23 mouse cellular contexts compared by ENCODE assay signal in genomic region chr17:75056631-75057030, GRCm38 (mm10). TPM values are rescaled to one million over a fixed set of nuclear protein-coding genes. Genes with fewer than 3 reads are reported as not detected.
DNase-seq lines count a peak whose midpoint lies in the region; ATAC-seq and TF ChIP-seq lines count a peak whose summit lies in the region.
"Had no signal": no experiment of that assay in that cellular context is flagged by ENCODE, and none has a peak within 500 bp of the region (broad histone marks: within the 10 kb centered on the region; RNA-seq: fewer than 3 reads in every experiment).

No protein-coding gene starts in this region.

- H3K4me3 ChIP-seq in heart, embryonic 13.5 days = no peak overlapping the region
- no peak overlapping the region for H3K4me3 ChIP-seq in stomach, embryonic 14.5 days (ENCODE audit: low read depth, low read length)
- no peak overlapping the region for H3K4me3 ChIP-seq in stomach, postnatal 0 days (ENCODE audit: low read depth, low read length)
- no peak overlapping the region for H3K4me3 ChIP-seq in embryonic facial prominence, embryonic 15.5 days (replicated peaks)
- H3K4me3 ChIP-seq: forebrain, embryonic 12.5 days; lung, embryonic 15.5 days; midbrain, embryonic 12.5 days; neural tube, embryonic 12.5 days had no signal

- no peak for DNase-seq in heart, adult 9 months (ENCODE audit: low spot score in 2 of 2)
- DNase-seq in stomach, postnatal 0 days (ENCODE audit: low spot score) = no peak
- no peak for DNase-seq in right cerebral cortex, postnatal 14 days
- DNase-seq in left cerebral cortex, adult 18-20 months (ENCODE audit: low spot score in 2 of 2) = no peak
- DNase-seq: B cell, adult 2 months; cerebellum, adult 2 months; cerebellum, postnatal 36 days; gastrocnemius, postnatal 10 days; heart, postnatal 4 days; kidney, postnatal 10 days; lung, postnatal 4 days; right cerebral cortex, adult 18-20 months; thymus, postnatal 4 days had no signal

- no peaks in the 10 kb centered on the region for H3K27me3 ChIP-seq in heart, embryonic 13.5 days (replicated peaks)
- H3K27me3 ChIP-seq in stomach, embryonic 14.5 days (ENCODE audit: control insufficient read depth, insufficient read depth, low read length) = no peaks in the 10 kb centered on the region
- H3K27me3 ChIP-seq in stomach, postnatal 0 days (ENCODE audit: control insufficient read depth, insufficient read depth, low read length) = no peaks in the 10 kb centered on the region
- H3K27me3 ChIP-seq in embryonic facial prominence, embryonic 15.5 days = no peaks in the 10 kb centered on the region
- H3K27me3 ChIP-seq: forebrain, embryonic 12.5 days; lung, embryonic 15.5 days; midbrain, embryonic 12.5 days; neural tube, embryonic 12.5 days had no signal

- no peak for TF ChIP-seq EP300 in stomach, postnatal 0 days (optimal IDR thresholded peaks at IDR 0.05)

- H3K9ac ChIP-seq in heart, embryonic 13.5 days = 0 out of 2 replicates have a peak overlapping the region, but pooled peaks have one; percentile 41
- no peak overlapping the region for H3K9ac ChIP-seq in stomach, embryonic 14.5 days (replicated peaks; ENCODE audit: low read depth, low read length)
- H3K9ac ChIP-seq in stomach, postnatal 0 days (ENCODE audit: low read length) = no peak overlapping the region
- H3K9ac ChIP-seq in embryonic facial prominence, embryonic 15.5 days = no peak overlapping the region
- H3K9ac ChIP-seq: forebrain, embryonic 12.5 days; liver, embryonic 14.5 days; lung, embryonic 15.5 days; midbrain, embryonic 12.5 days; neural tube, embryonic 12.5 days had no signal

- peak overlapping the region; percentile 17; the same call in 1 of the 2 replicates for H3K4me2 ChIP-seq in heart, embryonic 13.5 days
- no peak overlapping the region for H3K4me2 ChIP-seq in stomach, embryonic 14.5 days (replicated peaks; ENCODE audit: low read depth, low read length)
- no peak overlapping the region for H3K4me2 ChIP-seq in stomach, postnatal 0 days (replicated peaks; ENCODE audit: low read depth)
- H3K4me2 ChIP-seq in embryonic facial prominence, embryonic 15.5 days (replicated peaks) = no peak overlapping the region
- H3K4me2 ChIP-seq: forebrain, embryonic 12.5 days; lung, embryonic 15.5 days; midbrain, embryonic 12.5 days; neural tube, embryonic 12.5 days had no signal

- 53% methylated on average over 8 of the region's 8 CpGs for WGBS in heart, embryonic 13.5 days
- WGBS in stomach, embryonic 14.5 days = 33% methylated on average over 8 of the region's 8 CpGs
- 29% methylated on average over 8 of the region's 8 CpGs for WGBS in stomach, postnatal 0 days
- 35% methylated on average over 8 of the region's 8 CpGs for WGBS in embryonic facial prominence, embryonic 15.5 days

- peaks cover 11% of the 10 kb centered on the region for H3K36me3 ChIP-seq in heart, embryonic 13.5 days
- H3K36me3 ChIP-seq in stomach, embryonic 14.5 days (ENCODE audit: control insufficient read depth, insufficient read depth, low read length) = no peaks in the 10 kb centered on the region
- H3K36me3 ChIP-seq in stomach, postnatal 0 days (ENCODE audit: control insufficient read depth, insufficient read depth, low read length) = no peaks in the 10 kb centered on the region
- H3K36me3 ChIP-seq in embryonic facial prominence, embryonic 15.5 days = no peaks in the 10 kb centered on the region
- H3K36me3 ChIP-seq: forebrain, embryonic 12.5 days; lung, embryonic 15.5 days; midbrain, embryonic 12.5 days; neural tube, embryonic 12.5 days had no signal

- H3K27ac ChIP-seq in heart, embryonic 13.5 days (replicated peaks) = 0 out of 2 replicates have a peak overlapping the region, but pooled peaks have one; percentile 21
- no peak overlapping the region for H3K27ac ChIP-seq in stomach, embryonic 14.5 days (ENCODE audit: low read length)
- H3K27ac ChIP-seq in stomach, postnatal 0 days (replicated peaks) = no peak overlapping the region
- H3K27ac ChIP-seq in embryonic facial prominence, embryonic 15.5 days (replicated peaks) = no peak overlapping the region
- H3K27ac ChIP-seq: forebrain, embryonic 12.5 days; liver, embryonic 14.5 days; lung, embryonic 15.5 days; midbrain, embryonic 12.5 days; neural tube, embryonic 12.5 days had no signal

- peaks cover 30% of the 10 kb centered on the region for H3K4me1 ChIP-seq in heart, embryonic 13.5 days
- H3K4me1 ChIP-seq in stomach, embryonic 14.5 days (ENCODE audit: control insufficient read depth, insufficient read depth, low read length) = peaks cover 4% of the 10 kb centered on the region; the same call in 1 of the 2 replicates
- no peaks in the 10 kb centered on the region for H3K4me1 ChIP-seq in stomach, postnatal 0 days (replicated peaks; ENCODE audit: control insufficient read depth, insufficient read depth)
- H3K4me1 ChIP-seq in embryonic facial prominence, embryonic 15.5 days = peaks cover 3% of the 10 kb centered on the region; the same call in 1 of the 2 replicates
- H3K4me1 ChIP-seq: forebrain, embryonic 12.5 days; lung, embryonic 15.5 days; midbrain, embryonic 12.5 days; neural tube, embryonic 12.5 days had no signal

- no peaks in the 10 kb centered on the region for H3K9me3 ChIP-seq in heart, embryonic 13.5 days
- H3K9me3 ChIP-seq in stomach, embryonic 14.5 days (ENCODE audit: control insufficient read depth, low read depth, low read length) = no peaks in the 10 kb centered on the region
- no peaks in the 10 kb centered on the region for H3K9me3 ChIP-seq in stomach, postnatal 0 days (ENCODE audit: control insufficient read depth, low read length)
- H3K9me3 ChIP-seq in embryonic facial prominence, embryonic 15.5 days (replicated peaks) = no peaks in the 10 kb centered on the region
- H3K9me3 ChIP-seq: forebrain, embryonic 12.5 days; lung, embryonic 15.5 days; midbrain, embryonic 12.5 days; neural tube, embryonic 12.5 days had no signal

- ATAC-seq in heart, embryonic 13.5 days (ENCODE audit: extremely low read depth, insufficient number of reproducible peaks, low FRiP score, low TSS enrichment) = no peak
- peak; percentile 14; the same call in 1 of the 2 replicates for ATAC-seq in stomach, embryonic 14.5 days (ENCODE audit: insufficient number of reproducible peaks, insufficient read depth, low FRiP score, low read depth)
- no peak for ATAC-seq in stomach, postnatal 0 days (ENCODE audit: low FRiP score, low TSS enrichment)
- peak; percentile 43; the same call in 1 of the 2 replicates for ATAC-seq in embryonic facial prominence, embryonic 15.5 days (ENCODE audit: insufficient number of reproducible peaks, low FRiP score, low TSS enrichment, low read depth)
- ATAC-seq: hindbrain, embryonic 16.5 days; intestine, embryonic 16.5 days had no signal

- TF ChIP-seq CTCF in stomach, postnatal 0 days (IDR thresholded peaks at IDR 0.05; ENCODE audit: low read depth) = no peak

RNA-seq across cellular contexts. Expression of gene Ltbp1, which starts 51.3 kb away (rescaled TPM):
- polyA plus RNA-seq in heart, embryonic 13.5 days (2015; fragmentation: Nextera tagmentation; extraction: Ambion mirVana) = 28.3 and 30.0 TPM in 2 replicates
- 49.3 and 49.4 TPM in 2 replicates for polyA plus RNA-seq in stomach, embryonic 14.5 days (2014; fragmentation: Nextera tagmentation; extraction: Ambion mirVana)
- polyA plus RNA-seq in stomach, postnatal 0 days (2015; fragmentation: Nextera tagmentation; extraction: Ambion mirVana) = 16.2 and 17.7 TPM in 2 replicates
- polyA plus RNA-seq in embryonic facial prominence, embryonic 15.5 days (2015; fragmentation: Nextera tagmentation; extraction: Ambion mirVana) = 48.0 and 55.5 TPM in 2 replicates
- 1 to 10 TPM; 7.2 to 7.8 TPM for total RNA-seq in left cerebral cortex, adult 18-20 months (2021)

Comparison
In these comparisons a context has a peak if more than half of its experiments do, and no peak if none do; other contexts are left out.
1. ATAC-seq: peak in stomach, embryonic 14.5 days (single experiment) and embryonic facial prominence, embryonic 15.5 days (single experiment); none in heart, embryonic 13.5 days (single experiment) and stomach, postnatal 0 days (single experiment).